Mouse (Mus musculus) intestine, embryonic 14.5 days (tissue): ENCODE data around the gene Cox19. TPM values are rescaled to one million over a fixed set of nuclear protein-coding genes. Genes with fewer than 3 reads are reported as not detected.

Experiments used
- ATAC-seq: fragments of 200-750 bp; cut with Nextera tagmentation; replicated peaks from 2 replicates; pipeline ENCODE4 v1.8.0; 2017; ENCODE audit warnings: low read depth, moderate number of reproducible peaks, moderate TSS enrichment, moderate library complexity; ENCODE audit not compliant: low FRiP score, low TSS enrichment
- DNase-seq: peaks from one replicate; pipeline ENCODE4 v3.0.0-alpha.2; 2018; ENCODE audit warnings: low spot score
- H3K27ac ChIP-seq: fragments of 300-500 bp; sonication (generic); 2 replicates; pipeline ENCODE4 v1.5.1; 2014; ENCODE audit warnings: low read depth, mild to moderate bottlenecking, control low read depth
- H3K27me3 ChIP-seq: fragments of 300-500 bp; sonication (generic); replicated peaks from 2 replicates; pipeline ENCODE4 v1.6.1; 2014; ENCODE audit warnings: low read length, control low read depth; ENCODE audit not compliant: control insufficient read depth, insufficient read depth
- H3K36me3 ChIP-seq: fragments of 300-500 bp; sonication (generic); 2 replicates; pipeline ENCODE4 v1.6.1; 2014; ENCODE audit warnings: low read length, control low read depth; ENCODE audit not compliant: control insufficient read depth, insufficient read depth
- H3K4me1 ChIP-seq: fragments of 300-500 bp; sonication (generic); replicated peaks from 2 replicates; pipeline ENCODE4 v1.6.1; 2014; ENCODE audit warnings: low read length, control low read depth, mixed read lengths; ENCODE audit not compliant: control insufficient read depth, insufficient read depth
- H3K4me2 ChIP-seq: fragments of 300-500 bp; sonication (generic); 2 replicates; pipeline ENCODE4 v1.6.1; 2014; ENCODE audit warnings: low read length
- H3K4me3 ChIP-seq: fragments of 300-500 bp; sonication (generic); 2 replicates; pipeline ENCODE4 v1.5.1; 2014; ENCODE audit warnings: low read depth, low read length, control low read depth, mixed read lengths
- H3K9ac ChIP-seq: fragments of 300-500 bp; sonication (generic); 2 replicates; pipeline ENCODE4 v1.6.1; 2014; ENCODE audit warnings: mild to moderate bottlenecking, low read length
- H3K9me3 ChIP-seq: fragments of 300-500 bp; sonication (generic); 2 replicates; pipeline ENCODE4 v1.6.1; 2016; ENCODE audit warnings: low read length, control low read depth; ENCODE audit not compliant: control insufficient read depth
- WGBS: fragments of 180-500 bp; shearing (Covaris S2); extraction: QIAGEN DNeasy Blood & Tissue Kit; methylation state at CpG from one replicate; pipeline ENCODE4 v1.1.7; 2014; 5-methylcytosine and 5-hydroxymethylcytosine counted together
- polyA plus RNA-seq: library from polyadenylated mRNA; unstranded; fragments of >200 nt; fragmentation: Nextera tagmentation; extraction: Ambion mirVana; gene quantifications from 2 replicates; pipeline ENCODE4 v1.2.1, GENCODE M21; 2014

Cox19 gene
- polyA plus RNA-seq, 1 experiment from 2014 or later, result 149 TPM

GRCm38 (mm10) chr5:139324045-139324491 is 27.1 kb downstream of the Cox19 start:
- 0 out of 2 replicates have a peak, but pooled peaks cover 10% of the 10 kb centered on the region for H3K4me1 ChIP-seq
- H3K27ac ChIP-seq, result no peak overlapping the region
- peaks cover 30% of the 10 kb centered on the region for H3K27me3 ChIP-seq
- no peak for ATAC-seq
- no peak overlapping the region for H3K4me3 ChIP-seq
- DNase-seq, result no peak
- 0 out of 2 replicates have a peak overlapping the region, but pooled peaks have one; percentile 60 for H3K9ac ChIP-seq
- H3K4me2 ChIP-seq, result peak overlapping the region; percentile 87
- no peaks in the 10 kb centered on the region for H3K36me3 ChIP-seq
- WGBS, result 59% methylated on average over 5 of the region's 5 CpGs
- no peaks in the 10 kb centered on the region for H3K9me3 ChIP-seq

GRCm38 (mm10) chr5:139323260-139323924 is 27.8 kb downstream of the Cox19 start:
- no peaks in the 10 kb centered on the region for H3K9me3 ChIP-seq
- H3K4me3 ChIP-seq, result no peak overlapping the region
- peaks cover 30% of the 10 kb centered on the region for H3K27me3 ChIP-seq
- 79% methylated on average over 9 of the region's 9 CpGs for WGBS
- ATAC-seq (no peak), DNase-seq (no peak)
- H3K4me2 ChIP-seq, result no peak overlapping the region
- no peaks in the 10 kb centered on the region for H3K36me3 ChIP-seq
- H3K27ac ChIP-seq, result no peak overlapping the region
- H3K4me1 ChIP-seq, result 0 out of 2 replicates have a peak, but pooled peaks cover 10% of the 10 kb centered on the region
- H3K9ac ChIP-seq, result no peak overlapping the region

- H3K36me3 ChIP-seq, result no peaks in the 10 kb centered on the region
- H3K9me3 ChIP-seq, result no peaks in the 10 kb centered on the region
- no peak overlapping the region for H3K4me2 ChIP-seq
- H3K4me1 ChIP-seq, result 0 out of 2 replicates have a peak, but pooled peaks cover 10% of the 10 kb centered on the region
- H3K4me3 ChIP-seq, result no peak overlapping the region
- 81% methylated on average over 6 of the region's 6 CpGs for WGBS
- H3K27me3 ChIP-seq, result peaks cover 24% of the 10 kb centered on the region
- ATAC-seq (no peak), DNase-seq (no peak)
- no peak overlapping the region for H3K27ac ChIP-seq
- no peak overlapping the region for H3K9ac ChIP-seq
Observed at GRCm38 (mm10) chr5:139321331-139321730, 29.9 kb downstream of the Cox19 start.

- Histone ChIP-seq H3K9me3 (no peaks in the 10 kb centered on the region), H3K27me3 (peaks cover 15% of the 10 kb centered on the region), H3K36me3 (no peaks in the 10 kb centered on the region), H3K4me1 (0 out of 2 replicates have a peak, but pooled peaks cover 7% of the 10 kb centered on the region), H3K27ac (no peak overlapping the region), H3K9ac (no peak overlapping the region), H3K4me3 (no peak overlapping the region), H3K4me2 (no peak overlapping the region)
- WGBS, result 82% methylated on average over 7 of the region's 7 CpGs
- ATAC-seq (no peak), DNase-seq (no peak)
Observed at GRCm38 (mm10) chr5:139320424-139320823, 30.8 kb downstream of the Cox19 start.

GRCm38 (mm10) chr5:139317751-139318504 is 33.3 kb downstream of the Cox19 start:
- WGBS, result 66% methylated on average over 21 of the region's 21 CpGs
- Histone ChIP-seq H3K9ac (no peak overlapping the region), H3K36me3 (no peaks in the 10 kb centered on the region), H3K4me1 (no peaks in the 10 kb centered on the region), H3K4me3 (no peak overlapping the region), H3K27ac (peak overlapping the region; percentile 1; the same call in 1 of the 2 replicates), H3K9me3 (no peaks in the 10 kb centered on the region), H3K4me2 (no peak overlapping the region), H3K27me3 (no peaks in the 10 kb centered on the region)
- DNase-seq (no peak), ATAC-seq (0 out of 2 replicates have a peak, but pooled peaks have one; percentile 17)

GRCm38 (mm10) chr5:139316982-139317675 is 34.1 kb downstream of the Cox19 start:
- 68% methylated on average over 6 of the region's 6 CpGs for WGBS
- Histone ChIP-seq H3K27ac (peak overlapping the region; percentile 1; the same call in 1 of the 2 replicates), H3K4me1 (no peaks in the 10 kb centered on the region), H3K27me3 (no peaks in the 10 kb centered on the region), H3K9me3 (no peaks in the 10 kb centered on the region), H3K4me2 (no peak overlapping the region), H3K36me3 (no peaks in the 10 kb centered on the region), H3K4me3 (no peak overlapping the region), H3K9ac (no peak overlapping the region)
- ATAC-seq (peak; percentile 84), DNase-seq (peak; percentile 73)

GRCm38 (mm10) chr5:139314941-139315642 is 36.1 kb downstream of the Cox19 start:
- Histone ChIP-seq H3K4me2 (no peak overlapping the region), H3K9ac (no peak overlapping the region), H3K27ac (no peak overlapping the region), H3K9me3 (no peaks in the 10 kb centered on the region), H3K4me1 (no peaks in the 10 kb centered on the region), H3K27me3 (no peaks in the 10 kb centered on the region), H3K36me3 (no peaks in the 10 kb centered on the region), H3K4me3 (no peak overlapping the region)
- ATAC-seq, result no peak
- WGBS, result 83% methylated on average over 12 of the region's 12 CpGs
- DNase-seq, result no peak

GRCm38 (mm10) chr5:139313536-139313935 is 37.7 kb downstream of the Cox19 start:
- no peak overlapping the region for H3K4me2 ChIP-seq
- H3K9ac ChIP-seq, result no peak overlapping the region
- H3K9me3 ChIP-seq, result no peaks in the 10 kb centered on the region
- H3K4me1 ChIP-seq, result no peaks in the 10 kb centered on the region
- no peak overlapping the region for H3K4me3 ChIP-seq
- no peaks in the 10 kb centered on the region for H3K36me3 ChIP-seq
- no peak overlapping the region for H3K27ac ChIP-seq
- 82% methylated on average over 9 of the region's 9 CpGs for WGBS
- H3K27me3 ChIP-seq, result no peaks in the 10 kb centered on the region
- ATAC-seq, result no peak
- no peak for DNase-seq
